Mouse (Mus musculus) olfactory bulb, adult 2 months (tissue): ENCODE data around the gene 4430402I18Rik. TPM values are rescaled to one million over a fixed set of nuclear protein-coding genes. Genes with fewer than 3 reads are reported as not detected.
"Not testable (repeated sequence)": the region's sequence is repeated elsewhere in the genome, so short reads cannot be mapped to it uniquely, and the experiment has no call there.

Experiments used
- H3K27ac ChIP-seq: fragments of 200-500 bp; 2 replicates; pipeline ENCODE4 v1.5.1; 2012; ENCODE audit warnings: low read depth, low read length; ENCODE audit not compliant: insufficient read depth
- H3K4me1 ChIP-seq: fragments of 200-500 bp; 2 replicates; pipeline ENCODE4 v1.6.1; 2012; ENCODE audit warnings: low read length; ENCODE audit not compliant: control insufficient read depth, insufficient read depth
- H3K4me3 ChIP-seq: fragments of 200-500 bp; 2 replicates; pipeline ENCODE4 v1.5.1; 2012; ENCODE audit warnings: mild to moderate bottlenecking, low read depth, low read length, moderate library complexity; ENCODE audit not compliant: insufficient read depth
- CTCF ChIP-seq: fragments of 200-500 bp; IDR thresholded peaks from 2 replicates; pipeline ENCODE4 v1.5.1; 2012; ENCODE audit warnings: low read depth, mild to moderate bottlenecking, low read length, moderate library complexity; ENCODE audit not compliant: insufficient read depth
- POLR2A ChIP-seq: fragments of 200-500 bp; IDR thresholded peaks from 2 replicates; pipeline ENCODE4 v1.6.1; 2012; ENCODE audit warnings: mild to moderate bottlenecking, low read depth, low read length, moderate library complexity; ENCODE audit not compliant: insufficient read depth
- whole genome bisulfite sequencing: fragments of 180-500 bp; shearing (Covaris S2); methylation state at CpG from one replicate; pipeline ENCODE4 v1.1.7; 2018; 5-methylcytosine and 5-hydroxymethylcytosine counted together
- polyA plus RNA-seq: library from polyadenylated mRNA; stranded (reverse); fragments of >200 nt; gene quantifications from 2 replicates; pipeline ENCODE4 v1.2.4, GENCODE M21; 2012; ENCODE audit warnings: low replicate concordance; ENCODE audit not compliant: missing spikeins, insufficient read depth, insufficient read length

Gene 4430402I18Rik
- polyA plus RNA-seq: not detected in 2 replicates

- 15% methylated on average over 11 of the region's 11 CpGs for WGBS
- TF ChIP-seq CTCF (no peak), POLR2A (no peak)
- Histone ChIP-seq H3K27ac (no peak within 1 kb of the TSS), H3K4me3 (no peak within 1 kb of the TSS), H3K4me1 (peaks cover 10% of the 10 kb centered on the region)
Observed at GRCm38 (mm10) chr19:28967652-28968051, at the start of gene 4430402I18Rik. Gene 4430402I18Rik (minus strand): TSS chr19:28967800.

GRCm38 (mm10) chr19:29016786-29017185 lies 49.2 kb upstream of the 4430402I18Rik start:
- Histone ChIP-seq H3K27ac (no peak overlapping the region), H3K4me3 (no peak overlapping the region), H3K4me1 (0 out of 2 replicates have a peak, but pooled peaks cover 2% of the 10 kb centered on the region)
- WGBS: 80% methylated on average over 5 of the region's 5 CpGs
- TF ChIP-seq CTCF: no peak
- TF ChIP-seq POLR2A: no peak

- Histone ChIP-seq H3K4me1 (0 out of 2 replicates have a peak, but pooled peaks cover 2% of the 10 kb centered on the region), H3K4me3 (no peak overlapping the region), H3K27ac (no peak overlapping the region)
- TF ChIP-seq CTCF: no peak
- TF ChIP-seq POLR2A: no peak
- 51% methylated on average over 5 of the region's 5 CpGs for WGBS
Observed at GRCm38 (mm10) chr19:29016204-29016765, 48.7 kb upstream of the 4430402I18Rik start.

- TF ChIP-seq CTCF (no peak), POLR2A (no peak)
- 0 out of 2 replicates have a peak, but pooled peaks cover 2% of the 10 kb centered on the region for H3K4me1 ChIP-seq
- no peak overlapping the region for H3K4me3 ChIP-seq
- no peak overlapping the region for H3K27ac ChIP-seq
- WGBS: 72% methylated on average over 8 of the region's 8 CpGs
Observed at GRCm38 (mm10) chr19:29015410-29016203, 48.0 kb upstream of the 4430402I18Rik start.

- 0 out of 2 replicates have a peak, but pooled peaks cover 2% of the 10 kb centered on the region for H3K4me1 ChIP-seq
- WGBS: 83% methylated on average over 5 of the region's 5 CpGs
- no peak for TF ChIP-seq CTCF
- no peak for TF ChIP-seq POLR2A
- H3K27ac ChIP-seq: no peak overlapping the region
- H3K4me3 ChIP-seq: no peak overlapping the region
Observed at GRCm38 (mm10) chr19:29014466-29015055, 47.0 kb upstream of the 4430402I18Rik start.

- TF ChIP-seq POLR2A: no peak
- no peak for TF ChIP-seq CTCF
- Histone ChIP-seq H3K4me1 (no peaks in the 10 kb centered on the region), H3K4me3 (no peak overlapping the region), H3K27ac (no peak overlapping the region)
- WGBS: 54% methylated on average over 12 of the region's 12 CpGs
Observed at GRCm38 (mm10) chr19:29011355-29011990, 43.9 kb upstream of the 4430402I18Rik start.

GRCm38 (mm10) chr19:29009046-29009445 lies 41.4 kb upstream of the 4430402I18Rik start:
- Histone ChIP-seq H3K4me1 (no peaks in the 10 kb centered on the region), H3K27ac (no peak overlapping the region), H3K4me3 (no peak overlapping the region)
- 88% methylated on average over 11 of the region's 11 CpGs for WGBS
- TF ChIP-seq CTCF (no peak), POLR2A (no peak)

- Histone ChIP-seq H3K4me1 (no peaks in the 10 kb centered on the region), H3K27ac (no peak overlapping the region), H3K4me3 (no peak overlapping the region)
- WGBS: 54% methylated on average over 3 of the region's 3 CpGs
- TF ChIP-seq POLR2A (no peak), CTCF (no peak)
Observed at GRCm38 (mm10) chr19:29008069-29008706, 40.6 kb upstream of the 4430402I18Rik start.

- H3K27ac ChIP-seq, H3K4me3 ChIP-seq, H3K4me1 ChIP-seq: not testable (repeated sequence)
- WGBS: 95% methylated on average over 16 of the region's 16 CpGs
Observed at GRCm38 (mm10) chr19:29000321-29000720, 32.7 kb upstream of the 4430402I18Rik start.
